In the genomic region with DNA sequence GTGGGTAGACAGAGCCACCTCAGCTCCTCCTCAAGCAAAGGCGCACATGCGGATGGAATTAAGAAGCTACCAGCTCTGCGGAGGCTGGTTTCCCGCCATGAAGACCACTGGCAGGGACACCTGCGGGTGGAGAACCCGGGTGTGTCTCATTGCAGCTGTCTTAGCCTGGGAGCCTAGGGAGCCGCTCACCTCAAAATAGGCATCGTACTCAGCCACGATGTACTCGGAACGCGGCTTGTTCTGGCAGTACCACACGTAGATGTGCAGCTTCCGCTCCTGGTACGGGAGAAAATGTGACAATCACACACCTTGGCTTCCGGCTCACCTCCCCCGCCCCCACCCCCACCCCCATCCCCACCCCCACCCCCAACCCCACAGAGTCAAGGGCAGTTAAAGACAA, we compare ENCODE assay signal across 20 mouse cellular contexts.
DNase-seq lines count a peak whose midpoint lies in the region; ATAC-seq and TF ChIP-seq lines count a peak whose summit lies in the region.
"Had no signal": no experiment of that assay in that cellular context is flagged by ENCODE, and none has a peak within 500 bp of the region (broad histone marks: within the 10 kb centered on the region; RNA-seq: fewer than 3 reads in every experiment).

No protein-coding gene starts in this region.

- no peak overlapping the region for H3K9ac ChIP-seq in liver, embryonic 13.5 days
- H3K9ac ChIP-seq in MEL (ENCODE audit: control insufficient read depth, low read depth, low read length, poor library complexity, severe bottlenecking) = no peak overlapping the region
- H3K9ac ChIP-seq: embryonic facial prominence, embryonic 12.5 days; forebrain, embryonic 13.5 days; forebrain, embryonic 15.5 days; forebrain, postnatal 0 days had no signal

- peaks cover 81% of the 10 kb centered on the region for H3K4me1 ChIP-seq in heart, embryonic 10.5 days
- peaks cover 97% of the 10 kb centered on the region for H3K4me1 ChIP-seq in liver, embryonic 13.5 days (replicated peaks)
- H3K4me1 ChIP-seq in G1E (ENCODE audit: insufficient read depth, low read depth, low read length) (peaks cover 97% of the 10 kb centered on the region), MEL (ENCODE audit: control insufficient read depth in 1 of 2, insufficient read depth in 2 of 2, low read length in 2 of 2) (peaks cover 32 to 85% of the 10 kb centered on the region in 2 experiments)
- H3K4me1 ChIP-seq: embryonic facial prominence, embryonic 12.5 days; forebrain, embryonic 13.5 days; forebrain, embryonic 15.5 days had no signal

- peak overlapping the region; percentile 79; the same call in 1 of the 2 replicates for H3K27ac ChIP-seq in heart, embryonic 10.5 days
- H3K27ac ChIP-seq in liver, embryonic 13.5 days = peak overlapping the region; percentile 90; the same call in 1 of the 2 replicates
- peak overlapping the region; percentile 99; the same call in 1 of the 2 replicates for H3K27ac ChIP-seq in MEL (ENCODE audit: control insufficient read depth, low read depth, low read length)
- H3K27ac ChIP-seq: embryonic facial prominence, embryonic 10.5 days; embryonic facial prominence, embryonic 12.5 days; forebrain, embryonic 13.5 days; forebrain, embryonic 15.5 days had no signal

- no peak for TF ChIP-seq RAD21 in MEL (IDR thresholded peaks at IDR 0.05; ENCODE audit: low read depth, low read length)

- peaks cover 49% of the 10 kb centered on the region for H3K36me3 ChIP-seq in heart, embryonic 10.5 days
- H3K36me3 ChIP-seq in liver, embryonic 13.5 days = no peaks in the 10 kb centered on the region
- H3K36me3 ChIP-seq in G1E (replicated peaks) (no peaks in the 10 kb centered on the region), MEL (ENCODE audit: control insufficient read depth in 1 of 2, insufficient read depth in 2 of 2, low read length in 2 of 2) (peaks cover 0 to 71% of the 10 kb centered on the region in 2 experiments; a peak in 2 of 4 replicates)

- TF ChIP-seq EP300 in MEL (IDR thresholded peaks at IDR 0.05; ENCODE audit: low read depth in 1 of 2, low read length in 2 of 2) = no peak

- no peak overlapping the region for H3K4me2 ChIP-seq in liver, embryonic 13.5 days
- H3K4me2 ChIP-seq: embryonic facial prominence, embryonic 12.5 days; forebrain, embryonic 13.5 days; forebrain, embryonic 15.5 days had no signal

- TF ChIP-seq CTCF in G1E (IDR thresholded peaks at IDR 0.05; ENCODE audit: low read depth, low read length) (no peak), MEL (IDR thresholded peaks at IDR 0.05 in 2 of 3, conservative IDR thresholded peaks at IDR 0.05 in 1 of 3; ENCODE audit: control insufficient read depth in 1 of 3, insufficient read depth in 1 of 3, low read depth in 2 of 3, low read length in 3 of 3, poor library complexity in 1 of 3, severe bottlenecking in 1 of 3) (no peak)

- H3K4me3 ChIP-seq in heart, embryonic 10.5 days = no peak overlapping the region
- no peak overlapping the region for H3K4me3 ChIP-seq in liver, embryonic 13.5 days (replicated peaks)
- H3K4me3 ChIP-seq in G1E (ENCODE audit: low read depth, low read length) (peak overlapping the region; percentile 11; the same call in 1 of the 2 replicates), MEL (ENCODE audit: control insufficient read depth in 1 of 2, insufficient read depth in 1 of 2, low read depth in 2 of 2, low read length in 2 of 2) (no peak overlapping the region)
- H3K4me3 ChIP-seq: embryonic facial prominence, embryonic 10.5 days; embryonic facial prominence, embryonic 12.5 days; forebrain, embryonic 13.5 days; forebrain, embryonic 15.5 days had no signal

- H3K9me3 ChIP-seq in heart, embryonic 10.5 days = no peaks in the 10 kb centered on the region
- H3K9me3 ChIP-seq in liver, embryonic 13.5 days (replicated peaks) = no peaks in the 10 kb centered on the region
- H3K9me3 ChIP-seq in G1E (replicated peaks) = no peaks in the 10 kb centered on the region
- H3K9me3 ChIP-seq in MEL (replicated peaks; ENCODE audit: insufficient read depth, low read length) = no peaks in the 10 kb centered on the region
- H3K9me3 ChIP-seq: embryonic facial prominence, embryonic 10.5 days; embryonic facial prominence, embryonic 12.5 days; forebrain, embryonic 13.5 days; forebrain, embryonic 15.5 days had no signal

- ATAC-seq in liver, embryonic 13.5 days (ENCODE audit: low read depth) = no peak
- ATAC-seq in G1E (ENCODE audit: extremely low read depth, insufficient number of reproducible peaks, low FRiP score, poor library complexity, severe bottlenecking) = no peak
- ATAC-seq: activated CD4-positive, CD25-positive, alpha-beta regulatory T cell, adult 4 months; forebrain, embryonic 13.5 days; forebrain, embryonic 15.5 days; forebrain, postnatal 0 days had no signal

- H3K27me3 ChIP-seq in heart, embryonic 10.5 days (ENCODE audit: insufficient read depth, poor library complexity, severe bottlenecking) = no peaks in the 10 kb centered on the region
- no peaks in the 10 kb centered on the region for H3K27me3 ChIP-seq in liver, embryonic 13.5 days
- peaks cover 18% of the 10 kb centered on the region for H3K27me3 ChIP-seq in G1E (ENCODE audit: insufficient read depth, low read length)
- H3K27me3 ChIP-seq in MEL (ENCODE audit: control insufficient read depth in 1 of 2, insufficient read depth in 2 of 2, low read length in 2 of 2) = no peaks in the 10 kb centered on the region
- H3K27me3 ChIP-seq: embryonic facial prominence, embryonic 12.5 days; forebrain, embryonic 13.5 days; forebrain, embryonic 15.5 days had no signal

- H3K79me2 ChIP-seq in MEL (ENCODE audit: control insufficient read depth, insufficient read depth, low read length, poor library complexity) = no peaks in the 10 kb centered on the region; the same call in 1 of the 2 replicates

- TF ChIP-seq POLR2A in MEL (IDR thresholded peaks at IDR 0.05; ENCODE audit: control insufficient read depth in 1 of 2, insufficient read depth in 1 of 2, low read depth in 1 of 2, low read length in 2 of 2, poor library complexity in 1 of 2) = no peak

- WGBS in heart, embryonic 10.5 days = 91% methylated on average over 17 of the region's 17 CpGs
- WGBS in liver, embryonic 13.5 days (ENCODE audit: insufficient replicate concordance) = 78% methylated on average over 17 of the region's 17 CpGs

- no peak for DNase-seq in heart, embryonic 10.5 days (ENCODE audit: low spot score)
- no peak for DNase-seq in heart, adult 18-20 months
- no peak for DNase-seq in liver, embryonic 13.5 days
- no peak for DNase-seq in liver
- DNase-seq in G1E (ENCODE audit: low spot score) = no peak
- DNase-seq in MEL (ENCODE audit: low read depth, low spot score) = no peak
- DNase-seq in spleen, postnatal 36 days (ENCODE audit: low spot score in 2 of 2) = no peak
- no peak for DNase-seq in ovary, postnatal 14 days (ENCODE audit: low spot score)
- DNase-seq: adrenal gland, adult 8-10 months; adrenal gland, postnatal 14 days; cerebellum, adult 11-12 months; cerebellum, adult 2 months; cerebellum, adult 9-10 months; cerebellum, postnatal 25 days had no signal

TF ChIP-seq in MEL, 35 proteins besides CTCF, POLR2A, EP300 and RAD21:
- TF ChIP-seq ZNF384 (IDR thresholded peaks at IDR 0.05; ENCODE audit: low read depth, low read length) (no peak), JUND (IDR thresholded peaks at IDR 0.05; ENCODE audit: low read depth, low read length) (no peak), HCFC1 (IDR thresholded peaks at IDR 0.05; ENCODE audit: low read depth, low read length) (no peak), TCF12 (IDR thresholded peaks at IDR 0.05; ENCODE audit: low read depth, low read length) (no peak), MEF2A (IDR thresholded peaks at IDR 0.05; ENCODE audit: extremely low read depth, insufficient replicate concordance, low read depth, low read length, poor library complexity, severe bottlenecking) (no peak), ZKSCAN1 (IDR thresholded peaks at IDR 0.05; ENCODE audit: low read depth, low read length) (no peak), BHLHE40 (IDR thresholded peaks at IDR 0.05; ENCODE audit: borderline replicate concordance, low read depth, low read length) (no peak), RCOR1 (IDR thresholded peaks at IDR 0.05; ENCODE audit: low read depth, low read length) (no peak), MYC (IDR thresholded peaks at IDR 0.05; ENCODE audit: low read depth, low read length) (no peak), GATA1 (IDR thresholded peaks at IDR 0.05; ENCODE audit: low read depth, low read length) (no peak), MAFK (IDR thresholded peaks at IDR 0.05; ENCODE audit: borderline replicate concordance, low read depth, low read length) (no peak), SIN3A (IDR thresholded peaks at IDR 0.05; ENCODE audit: low read length) (no peak), E2F4 (IDR thresholded peaks at IDR 0.05; ENCODE audit: borderline replicate concordance, low read depth, low read length) (no peak), NELFE (IDR thresholded peaks at IDR 0.05; ENCODE audit: low read depth, low read length) (no peak), MAZ (IDR thresholded peaks at IDR 0.05; ENCODE audit: low read depth, low read length) (no peak), TBP (IDR thresholded peaks at IDR 0.05; ENCODE audit: low read depth, low read length) (no peak), ETS1 (IDR thresholded peaks at IDR 0.05; ENCODE audit: low read depth, low read length) (no peak), POLR2AphosphoS2 (IDR thresholded peaks at IDR 0.05; ENCODE audit: low read length) (no peak), MXI1 (IDR thresholded peaks at IDR 0.05; ENCODE audit: low read depth, low read length) (no peak), ZC3H11A (IDR thresholded peaks at IDR 0.05; ENCODE audit: low read depth, low read length) (no peak)
